Mouse (Mus musculus) intestine, postnatal 0 days (tissue): ENCODE results near the gene Cfl1. TPM values are rescaled to one million over a fixed set of nuclear protein-coding genes. Genes with fewer than 3 reads are reported as not detected.

Experiments used
- ATAC-seq: fragments of 200-750 bp; cut with Nextera tagmentation; 2 replicates; pipeline ENCODE4 v1.8.0; 2017; ENCODE audit warnings: mild to moderate bottlenecking, moderate TSS enrichment, moderate library complexity
- H3K27ac ChIP-seq: fragments of 300-500 bp; sonication (generic); 2 replicates; pipeline ENCODE4 v1.5.1; 2014; ENCODE audit warnings: mild to moderate bottlenecking, low read depth, low read length, moderate library complexity
- H3K27me3 ChIP-seq: fragments of 300-500 bp; sonication (generic); replicated peaks from 2 replicates; pipeline ENCODE4 v1.6.1; 2014; ENCODE audit warnings: low read length, mixed read lengths; ENCODE audit not compliant: control insufficient read depth, insufficient read depth
- H3K36me3 ChIP-seq: fragments of 300-500 bp; sonication (generic); 2 replicates; pipeline ENCODE4 v1.6.1; 2014; ENCODE audit warnings: mild to moderate bottlenecking, moderate library complexity; ENCODE audit not compliant: control insufficient read depth, insufficient read depth
- H3K4me1 ChIP-seq: fragments of 300-500 bp; sonication (generic); replicated peaks from 2 replicates; pipeline ENCODE4 v1.6.1; 2014; ENCODE audit warnings: antibody characterized with exemption, low read length, mixed read lengths; ENCODE audit not compliant: control insufficient read depth, insufficient read depth
- H3K4me2 ChIP-seq: fragments of 300-500 bp; sonication (generic); replicated peaks from 2 replicates; pipeline ENCODE4 v1.6.1; 2014; ENCODE audit warnings: low read depth, mild to moderate bottlenecking, moderate library complexity
- H3K4me3 ChIP-seq: fragments of 300-500 bp; sonication (generic); 2 replicates; pipeline ENCODE4 v1.5.1; 2014; ENCODE audit warnings: low read depth, low read length
- H3K9ac ChIP-seq: fragments of 300-500 bp; sonication (generic); 2 replicates; pipeline ENCODE4 v1.6.1; 2014; ENCODE audit warnings: mild to moderate bottlenecking, low read depth, low read length
- H3K9me3 ChIP-seq: fragments of 300-500 bp; sonication (generic); 2 replicates; pipeline ENCODE4 v1.6.1; 2016; ENCODE audit warnings: mixed run types; ENCODE audit not compliant: control insufficient read depth
- CTCF ChIP-seq: sonication (generic); IDR thresholded peaks from 2 replicates; pipeline ENCODE4 v1.5.1; 2016; ENCODE audit warnings: low read depth, mild to moderate bottlenecking, control low read depth, antibody characterized with exemption, moderate library complexity
- WGBS: fragments of 180-500 bp; shearing (Covaris S2); extraction: QIAGEN DNeasy Blood & Tissue Kit; methylation state at CpG from one replicate; pipeline ENCODE4 v1.1.7; 2014; 5-methylcytosine and 5-hydroxymethylcytosine counted together
- polyA plus RNA-seq: library from polyadenylated mRNA; unstranded; fragments of >200 nt; fragmentation: Nextera tagmentation; extraction: Ambion mirVana; gene quantifications from 2 replicates; pipeline ENCODE4 v1.2.1, GENCODE M21; 2015

The Cfl1 gene
- polyA plus RNA-seq, 1 experiment from 2014 or later = 1,786 TPM

DNA sequence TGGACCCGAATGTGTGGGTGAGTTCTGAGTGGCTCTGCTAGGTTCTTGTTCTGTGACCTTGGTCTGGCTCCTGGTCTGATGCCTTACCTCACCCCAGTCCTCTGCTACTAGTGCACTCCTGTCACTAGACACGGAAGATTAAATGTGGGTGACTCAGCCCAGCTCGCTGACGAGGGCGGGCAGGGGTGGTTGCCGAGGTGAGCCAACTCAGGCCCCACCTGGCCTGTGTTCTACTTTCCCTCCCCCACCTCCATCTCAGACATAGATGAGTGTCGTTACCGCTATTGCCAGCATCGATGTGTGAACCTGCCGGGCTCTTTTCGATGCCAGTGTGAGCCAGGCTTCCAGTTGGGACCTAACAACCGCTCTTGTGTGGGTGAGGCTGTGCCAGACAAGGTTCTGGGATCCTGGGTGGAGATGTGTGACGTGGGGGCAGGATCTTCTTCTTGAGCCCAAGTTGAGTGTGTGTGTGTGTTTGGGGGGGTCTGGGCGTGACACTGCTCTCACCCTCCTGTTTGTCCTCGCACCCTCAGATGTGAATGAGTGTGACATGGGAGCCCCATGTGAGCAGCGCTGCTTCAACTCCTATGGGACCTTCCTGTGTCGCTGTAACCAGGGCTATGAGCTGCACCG, 12.5 kb upstream of the Cfl1 start:
- H3K36me3 ChIP-seq = peaks cover 18% of the 10 kb centered on the region
- no peaks in the 10 kb centered on the region for H3K27me3 ChIP-seq
- no peak for TF ChIP-seq CTCF
- H3K27ac ChIP-seq = no peak overlapping the region
- no peak overlapping the region for H3K9ac ChIP-seq
- H3K4me2 ChIP-seq = no peak overlapping the region
- H3K4me1 ChIP-seq = no peaks in the 10 kb centered on the region
- H3K9me3 ChIP-seq = no peaks in the 10 kb centered on the region
- no peak overlapping the region for H3K4me3 ChIP-seq
- no peak for ATAC-seq
- WGBS = 88% methylated on average over 18 of the region's 18 CpGs

DNA sequence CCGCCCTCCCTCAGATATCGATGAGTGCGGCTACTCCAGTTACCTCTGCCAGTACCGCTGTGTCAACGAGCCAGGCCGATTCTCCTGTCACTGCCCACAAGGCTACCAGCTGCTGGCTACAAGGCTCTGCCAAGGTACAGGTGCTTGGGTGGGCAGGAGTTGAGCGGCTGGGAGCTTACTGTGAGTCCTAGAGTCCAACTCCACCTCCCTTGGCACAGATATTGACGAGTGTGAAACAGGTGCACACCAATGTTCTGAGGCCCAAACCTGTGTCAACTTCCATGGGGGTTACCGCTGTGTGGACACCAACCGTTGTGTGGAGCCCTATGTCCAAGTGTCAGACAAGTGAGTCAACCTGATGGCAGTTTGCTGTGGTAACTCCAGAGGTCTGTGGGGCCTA, 10.2 kb upstream of the Cfl1 start:
- Histone ChIP-seq H3K4me2 (no peak overlapping the region), H3K9ac (no peak overlapping the region), H3K27me3 (no peaks in the 10 kb centered on the region), H3K36me3 (peaks cover 40% of the 10 kb centered on the region), H3K9me3 (no peaks in the 10 kb centered on the region), H3K4me1 (no peaks in the 10 kb centered on the region), H3K27ac (no peak overlapping the region), H3K4me3 (no peak overlapping the region)
- TF ChIP-seq CTCF = no peak
- ATAC-seq = no peak
- WGBS = 86% methylated on average over 10 of the region's 10 CpGs

DNA sequence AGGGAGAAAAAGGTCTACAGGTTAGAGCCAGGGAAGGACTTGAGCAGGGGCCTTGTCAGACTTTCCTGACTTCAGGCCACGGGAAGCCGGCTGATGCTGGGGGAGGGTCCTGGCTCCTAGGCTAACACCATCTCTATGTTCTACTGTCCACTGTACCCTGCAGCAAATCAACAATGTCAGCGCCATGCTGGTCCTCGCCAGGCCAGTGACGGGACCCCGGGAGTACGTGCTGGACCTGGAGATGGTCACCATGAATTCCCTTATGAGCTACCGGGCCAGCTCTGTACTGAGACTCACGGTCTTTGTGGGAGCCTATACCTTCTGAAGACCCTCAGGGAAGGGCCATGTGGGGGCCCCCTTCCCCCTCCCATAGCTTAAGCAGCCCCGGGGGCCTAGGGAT, 8.9 kb upstream of the Cfl1 start:
- Histone ChIP-seq H3K9me3 (no peaks in the 10 kb centered on the region), H3K4me1 (no peaks in the 10 kb centered on the region), H3K9ac (no peak overlapping the region), H3K27ac (no peak overlapping the region), H3K36me3 (peaks cover 53% of the 10 kb centered on the region), H3K27me3 (no peaks in the 10 kb centered on the region), H3K4me3 (no peak overlapping the region), H3K4me2 (no peak overlapping the region)
- TF ChIP-seq CTCF = no peak
- 93% methylated on average over 10 of the region's 10 CpGs for WGBS
- ATAC-seq = no peak

GRCm38 (mm10) chr19:5483386-5484359, 6.6 kb upstream of the Cfl1 start:
- Histone ChIP-seq H3K4me1 (no peaks in the 10 kb centered on the region), H3K4me2 (no peak overlapping the region), H3K9ac (no peak overlapping the region), H3K36me3 (peaks cover 51% of the 10 kb centered on the region), H3K4me3 (no peak overlapping the region), H3K27me3 (no peaks in the 10 kb centered on the region), H3K9me3 (no peaks in the 10 kb centered on the region), H3K27ac (no peak overlapping the region)
- WGBS = 84% methylated on average over 19 of the region's 19 CpGs
- no peak for TF ChIP-seq CTCF
- no peak for ATAC-seq

DNA sequence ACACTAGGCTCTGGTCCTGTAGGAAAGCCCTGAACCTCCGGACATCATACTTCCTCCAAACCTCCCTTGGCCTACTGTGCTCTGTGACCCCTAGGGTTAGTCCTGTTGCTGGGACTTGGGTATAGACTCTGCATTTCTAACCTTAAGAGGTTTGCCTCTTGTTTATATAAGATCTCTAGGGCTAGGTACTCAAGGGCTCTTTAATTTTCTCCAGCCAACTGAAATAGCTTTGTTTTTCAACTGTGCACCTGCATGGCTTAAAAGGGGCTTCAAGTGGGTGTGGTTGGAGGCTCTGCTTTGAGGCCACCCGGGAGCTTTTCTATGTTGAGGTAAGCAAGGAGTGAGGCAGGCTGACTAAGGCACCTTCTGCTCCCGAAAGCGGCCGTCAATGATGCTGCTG, 5.8 kb upstream of the Cfl1 start:
- Histone ChIP-seq H3K27me3 (no peaks in the 10 kb centered on the region), H3K4me3 (no peak overlapping the region), H3K36me3 (peaks cover 51% of the 10 kb centered on the region), H3K9me3 (no peaks in the 10 kb centered on the region), H3K4me2 (no peak overlapping the region), H3K9ac (no peak overlapping the region), H3K27ac (no peak overlapping the region), H3K4me1 (no peaks in the 10 kb centered on the region)
- no peak for TF ChIP-seq CTCF
- 88% methylated on average over 5 of the region's 5 CpGs for WGBS
- no peak for ATAC-seq

DNA sequence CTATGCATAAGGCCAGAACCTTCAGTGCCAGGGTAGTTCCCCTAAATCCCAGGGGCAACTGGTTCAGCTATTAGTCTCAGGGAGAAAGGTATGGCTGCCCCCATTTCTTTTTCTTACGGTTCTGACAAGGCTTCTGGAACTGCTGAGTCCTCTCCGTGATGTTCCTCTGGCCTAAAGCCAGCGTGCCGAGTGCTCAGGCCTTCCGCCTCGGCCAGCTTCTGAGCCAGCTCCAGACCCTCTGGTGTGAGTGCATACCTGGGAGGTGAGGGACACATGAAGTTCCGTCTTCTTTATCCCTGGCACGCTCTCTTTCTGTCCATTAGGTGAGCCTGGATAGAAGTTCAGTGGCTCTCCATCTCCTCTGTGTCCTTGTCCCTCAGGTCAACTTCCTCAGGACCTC, 4.9 kb upstream of the Cfl1 start:
- TF ChIP-seq CTCF = no peak
- Histone ChIP-seq H3K9ac (no peak overlapping the region), H3K9me3 (no peaks in the 10 kb centered on the region), H3K4me3 (no peak overlapping the region), H3K27ac (no peak overlapping the region), H3K4me1 (no peaks in the 10 kb centered on the region), H3K36me3 (peaks cover 44% of the 10 kb centered on the region), H3K4me2 (no peak overlapping the region), H3K27me3 (no peaks in the 10 kb centered on the region)
- no peak for ATAC-seq
- WGBS = 93% methylated on average over 8 of the region's 8 CpGs
